Mouse (Mus musculus) intestine, postnatal 0 days (tissue): ENCODE measurements around the gene BC029722. TPM values are rescaled to one million over a fixed set of nuclear protein-coding genes. Genes with fewer than 3 reads are reported as not detected.

ENCODE experiments used
- ATAC-seq: fragments of 200-750 bp; cut with Nextera tagmentation; 2 replicates; pipeline ENCODE4 v1.8.0; 2017; ENCODE audit warnings: mild to moderate bottlenecking, moderate TSS enrichment, moderate library complexity
- H3K27ac ChIP-seq: fragments of 300-500 bp; sonication (generic); 2 replicates; pipeline ENCODE4 v1.5.1; 2014; ENCODE audit warnings: mild to moderate bottlenecking, low read depth, low read length, moderate library complexity
- H3K27me3 ChIP-seq: fragments of 300-500 bp; sonication (generic); replicated peaks from 2 replicates; pipeline ENCODE4 v1.6.1; 2014; ENCODE audit warnings: low read length, mixed read lengths; ENCODE audit not compliant: control insufficient read depth, insufficient read depth
- H3K36me3 ChIP-seq: fragments of 300-500 bp; sonication (generic); 2 replicates; pipeline ENCODE4 v1.6.1; 2014; ENCODE audit warnings: mild to moderate bottlenecking, moderate library complexity; ENCODE audit not compliant: control insufficient read depth, insufficient read depth
- H3K4me1 ChIP-seq: fragments of 300-500 bp; sonication (generic); replicated peaks from 2 replicates; pipeline ENCODE4 v1.6.1; 2014; ENCODE audit warnings: antibody characterized with exemption, low read length, mixed read lengths; ENCODE audit not compliant: control insufficient read depth, insufficient read depth
- H3K4me2 ChIP-seq: fragments of 300-500 bp; sonication (generic); replicated peaks from 2 replicates; pipeline ENCODE4 v1.6.1; 2014; ENCODE audit warnings: low read depth, mild to moderate bottlenecking, moderate library complexity
- H3K4me3 ChIP-seq: fragments of 300-500 bp; sonication (generic); 2 replicates; pipeline ENCODE4 v1.5.1; 2014; ENCODE audit warnings: low read depth, low read length
- H3K9ac ChIP-seq: fragments of 300-500 bp; sonication (generic); 2 replicates; pipeline ENCODE4 v1.6.1; 2014; ENCODE audit warnings: mild to moderate bottlenecking, low read depth, low read length
- H3K9me3 ChIP-seq: fragments of 300-500 bp; sonication (generic); 2 replicates; pipeline ENCODE4 v1.6.1; 2016; ENCODE audit warnings: mixed run types; ENCODE audit not compliant: control insufficient read depth
- CTCF ChIP-seq: sonication (generic); IDR thresholded peaks from 2 replicates; pipeline ENCODE4 v1.5.1; 2016; ENCODE audit warnings: low read depth, mild to moderate bottlenecking, control low read depth, antibody characterized with exemption, moderate library complexity
- WGBS: fragments of 180-500 bp; shearing (Covaris S2); extraction: QIAGEN DNeasy Blood & Tissue Kit; methylation state at CpG from one replicate; pipeline ENCODE4 v1.1.7; 2014; 5-methylcytosine and 5-hydroxymethylcytosine counted together
- polyA plus RNA-seq: library from polyadenylated mRNA; unstranded; fragments of >200 nt; fragmentation: Nextera tagmentation; extraction: Ambion mirVana; gene quantifications from 2 replicates; pipeline ENCODE4 v1.2.1, GENCODE M21; 2015

BC029722 gene
- polyA plus RNA-seq, 1 experiment from 2014 or later: 42.3 TPM

- H3K4me3 ChIP-seq: no peak overlapping the region; the same call in 1 of the 2 replicates
- no peaks in the 10 kb centered on the region for H3K4me1 ChIP-seq
- H3K9ac ChIP-seq: no peak overlapping the region
- H3K9me3 ChIP-seq: no peaks in the 10 kb centered on the region
- ATAC-seq: no peak
- H3K27ac ChIP-seq: no peak overlapping the region
- TF ChIP-seq CTCF: no peak
- H3K4me2 ChIP-seq: no peak overlapping the region
- no peaks in the 10 kb centered on the region for H3K36me3 ChIP-seq
- H3K27me3 ChIP-seq: peaks cover 36% of the 10 kb centered on the region
- 53% methylated on average over 11 of the region's 11 CpGs for WGBS
Measured at GRCm38 (mm10) chr2:155774261-155774926, 44.8 kb downstream of the BC029722 start.

- no peak for TF ChIP-seq CTCF
- ATAC-seq: no peak
- Histone ChIP-seq H3K4me3 (no peak overlapping the region), H3K9me3 (no peaks in the 10 kb centered on the region), H3K4me2 (no peak overlapping the region), H3K4me1 (no peaks in the 10 kb centered on the region), H3K36me3 (no peaks in the 10 kb centered on the region), H3K27me3 (peaks cover 36% of the 10 kb centered on the region), H3K27ac (no peak overlapping the region), H3K9ac (no peak overlapping the region)
- WGBS: 61% methylated on average over 4 of the region's 4 CpGs
Measured at GRCm38 (mm10) chr2:155773664-155774063, 45.6 kb downstream of the BC029722 start.

Other genes starting within 250 kb of the BC029722 start
- 210 and 219 TPM in 2 replicates for gene Gss, start 226.6 kb downstream of the BC029722 start, polyA plus RNA-seq
- gene Myh7b, start 208.2 kb downstream of the BC029722 start, polyA plus RNA-seq: 2.7 and 2.8 TPM in 2 replicates
- 64.8 and 67.5 TPM in 2 replicates for gene Trpc4ap, start 127.0 kb downstream of the BC029722 start, polyA plus RNA-seq
- 60.0 and 61.6 TPM in 2 replicates for gene Edem2, start 90.0 kb downstream of the BC029722 start, polyA plus RNA-seq
- not detected in 2 replicates for gene Gm17581, start 83.6 kb downstream of the BC029722 start, polyA plus RNA-seq
- 8.0 and 8.3 TPM in 2 replicates for gene Procr, start 68.3 kb downstream of the BC029722 start, polyA plus RNA-seq
- gene Mmp24, start 44.1 kb downstream of the BC029722 start, polyA plus RNA-seq: 0.17 and 0.22 TPM in 2 replicates
- gene Eif6, start 7.5 kb upstream of the BC029722 start, polyA plus RNA-seq: 318 and 321 TPM in 2 replicates
- 0.31 and 0.37 TPM in 2 replicates for gene Fam83c, start 15.4 kb upstream of the BC029722 start, polyA plus RNA-seq
- gene Uqcc1, start 110.9 kb upstream of the BC029722 start, polyA plus RNA-seq: 39.5 and 40.4 TPM in 2 replicates
- not detected in 2 replicates for gene Gm15557, start 121.3 kb upstream of the BC029722 start, polyA plus RNA-seq
- 0.26 and 1.0 TPM in 2 replicates for gene Gdf5, start 125.9 kb upstream of the BC029722 start, polyA plus RNA-seq
- gene Cep250, start 137.0 kb upstream of the BC029722 start, polyA plus RNA-seq: 4.0 and 5.9 TPM in 2 replicates
- 0.59 and 1.5 TPM in 2 replicates for gene 6430550D23Rik, start 188.6 kb upstream of the BC029722 start, polyA plus RNA-seq
- gene Ergic3, start 188.6 kb upstream of the BC029722 start, polyA plus RNA-seq: 227 and 235 TPM in 2 replicates
- 0.10 and 0.18 TPM in 2 replicates for gene Fer1l4, start 233.5 kb upstream of the BC029722 start, polyA plus RNA-seq
- 0.21 and 0.69 TPM in 2 replicates for gene Spag4, start 245.7 kb upstream of the BC029722 start, polyA plus RNA-seq